Mouse (Mus musculus) lung, postnatal 0 days (tissue): ENCODE measurements around the gene Surf2. TPM values are rescaled to one million over a fixed set of nuclear protein-coding genes. Genes with fewer than 3 reads are reported as not detected.

ENCODE experiments used
- ATAC-seq: fragments of 200-750 bp; cut with Nextera tagmentation; 2 replicates; pipeline ENCODE4 v1.8.0; 2017; ENCODE audit warnings: moderate library complexity
- DNase-seq: peaks from one replicate; pipeline ENCODE4 v3.0.0-alpha.2; 2016; ENCODE audit warnings: low spot score
- H3K27ac ChIP-seq: fragments of 300-500 bp; sonication (generic); 2 replicates; pipeline ENCODE4 v1.5.1; 2014; ENCODE audit warnings: antibody characterized with exemption, mild to moderate bottlenecking, low read length, mixed read lengths
- H3K27me3 ChIP-seq: fragments of 300-500 bp; sonication (generic); replicated peaks from 2 replicates; pipeline ENCODE4 v1.6.1; 2014; ENCODE audit warnings: low read length, mixed read lengths; ENCODE audit not compliant: insufficient read depth
- H3K36me3 ChIP-seq: fragments of 300-500 bp; sonication (generic); 2 replicates; pipeline ENCODE4 v1.6.1; 2014; ENCODE audit warnings: low read length, mixed read lengths; ENCODE audit not compliant: insufficient read depth
- H3K4me1 ChIP-seq: fragments of 300-500 bp; sonication (generic); 2 replicates; pipeline ENCODE4 v1.6.1; 2014; ENCODE audit warnings: antibody characterized with exemption, low read depth, low read length, mixed read lengths; ENCODE audit not compliant: insufficient read depth
- H3K4me2 ChIP-seq: fragments of 300-500 bp; sonication (generic); replicated peaks from 2 replicates; pipeline ENCODE4 v1.6.1; 2014; ENCODE audit warnings: low read depth, mild to moderate bottlenecking, low read length, moderate library complexity, mixed read lengths
- H3K4me3 ChIP-seq: fragments of 300-500 bp; sonication (generic); 2 replicates; pipeline ENCODE4 v1.5.1; 2014; ENCODE audit warnings: low read depth, low read length
- H3K9ac ChIP-seq: fragments of 300-500 bp; sonication (generic); replicated peaks from 2 replicates; pipeline ENCODE4 v1.6.1; 2014; ENCODE audit warnings: low read depth, mild to moderate bottlenecking
- H3K9me3 ChIP-seq: fragments of 300-500 bp; sonication (generic); 2 replicates; pipeline ENCODE4 v1.6.1; 2016; ENCODE audit warnings: low read length, mixed read lengths
- CTCF ChIP-seq: IDR thresholded peaks from 2 replicates; pipeline ENCODE4 v1.5.1; 2016; ENCODE audit warnings: antibody characterized with exemption, mild to moderate bottlenecking
- EP300 ChIP-seq: IDR thresholded peaks from 2 replicates; pipeline ENCODE4 v1.6.1; 2016; ENCODE audit warnings: antibody characterized with exemption, mild to moderate bottlenecking, control low read depth
- WGBS: fragments of 180-500 bp; shearing (Covaris S2); extraction: QIAGEN DNeasy Blood & Tissue Kit; methylation state at CpG from one replicate; pipeline ENCODE4 v1.1.7; 2014; 5-methylcytosine and 5-hydroxymethylcytosine counted together
- polyA plus RNA-seq: library from polyadenylated mRNA; unstranded; fragments of >200 nt; fragmentation: Nextera tagmentation; extraction: Ambion mirVana; gene quantifications from 2 replicates; pipeline ENCODE4 v1.2.1, GENCODE M21; 2015

The Surf2 gene
- polyA plus RNA-seq, 1 experiment from 2014 or later: 23.0 TPM

GRCm38 (mm10) chr2:26935286-26935685, 19.1 kb downstream of the Surf2 start:
- no peak overlapping the region for H3K27ac ChIP-seq
- H3K9ac ChIP-seq: no peak overlapping the region
- WGBS: 88% methylated on average over 2 of the region's 2 CpGs
- peaks cover 15% of the 10 kb centered on the region; the same call in 1 of the 2 replicates for H3K4me1 ChIP-seq
- H3K27me3 ChIP-seq: no peaks in the 10 kb centered on the region
- TF ChIP-seq CTCF (no peak), EP300 (no peak)
- no peak overlapping the region for H3K4me3 ChIP-seq
- H3K4me2 ChIP-seq: no peak overlapping the region
- DNase-seq (no peak), ATAC-seq (no peak)
- H3K9me3 ChIP-seq: no peaks in the 10 kb centered on the region
- no peaks in the 10 kb centered on the region for H3K36me3 ChIP-seq

DNA sequence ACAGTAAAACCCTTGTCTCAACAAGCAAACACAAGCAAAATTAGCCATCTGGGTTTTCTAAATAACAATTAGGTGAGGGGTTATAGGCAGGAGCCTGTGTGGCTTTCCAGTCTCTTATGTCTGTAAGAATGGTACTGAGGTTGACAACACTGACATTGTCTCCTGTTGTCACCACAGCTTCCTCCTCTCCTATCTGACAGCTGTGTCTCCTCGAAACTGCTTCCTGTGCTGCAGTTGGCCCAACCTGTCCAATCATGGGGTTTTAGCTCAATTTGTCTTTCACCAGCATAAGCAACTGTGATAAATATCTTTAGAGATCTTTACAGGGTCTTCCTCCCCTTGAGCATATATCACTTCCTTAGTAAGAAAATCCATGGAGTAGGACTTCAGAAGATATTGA, 20.3 kb downstream of the Surf2 start:
- Histone ChIP-seq H3K4me2 (no peak overlapping the region), H3K27ac (no peak overlapping the region), H3K4me1 (peaks cover 10% of the 10 kb centered on the region; the same call in 1 of the 2 replicates), H3K9me3 (no peaks in the 10 kb centered on the region), H3K9ac (no peak overlapping the region), H3K27me3 (no peaks in the 10 kb centered on the region), H3K4me3 (no peak overlapping the region), H3K36me3 (no peaks in the 10 kb centered on the region)
- DNase-seq: no peak
- TF ChIP-seq CTCF: no peak
- TF ChIP-seq EP300: no peak
- ATAC-seq: no peak
- WGBS: 40% methylated on average over 1 of the region's 1 CpGs

DNA sequence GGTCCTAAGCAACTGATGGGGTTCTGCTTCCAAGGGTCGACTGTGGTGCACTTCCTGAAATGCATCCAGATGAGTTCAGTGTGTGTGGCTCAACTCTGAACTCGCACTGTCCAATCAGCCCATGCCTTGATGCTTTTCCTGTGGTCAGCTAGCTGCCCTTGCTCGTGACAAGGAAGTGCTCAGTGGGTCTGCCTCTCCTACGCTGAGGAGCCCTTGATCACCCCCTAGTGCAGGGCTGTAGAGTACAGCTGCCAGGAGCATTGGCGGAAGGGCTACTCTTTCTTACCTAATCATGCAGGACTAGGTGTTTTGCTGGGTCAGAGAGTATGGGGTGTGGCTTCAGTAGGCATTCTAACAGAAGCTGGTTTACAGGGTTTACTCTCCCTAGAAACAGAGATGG, 25.4 kb downstream of the Surf2 start:
- Histone ChIP-seq H3K27ac (no peak overlapping the region), H3K9ac (no peak overlapping the region), H3K4me2 (no peak overlapping the region), H3K36me3 (no peaks in the 10 kb centered on the region), H3K4me1 (no peaks in the 10 kb centered on the region), H3K9me3 (no peaks in the 10 kb centered on the region), H3K27me3 (no peaks in the 10 kb centered on the region), H3K4me3 (no peak overlapping the region)
- 30% methylated on average over 5 of the region's 5 CpGs for WGBS
- TF ChIP-seq CTCF: peak; percentile 62
- TF ChIP-seq EP300: no peak
- peak; percentile 85 for DNase-seq
- ATAC-seq: peak; percentile 92

DNA sequence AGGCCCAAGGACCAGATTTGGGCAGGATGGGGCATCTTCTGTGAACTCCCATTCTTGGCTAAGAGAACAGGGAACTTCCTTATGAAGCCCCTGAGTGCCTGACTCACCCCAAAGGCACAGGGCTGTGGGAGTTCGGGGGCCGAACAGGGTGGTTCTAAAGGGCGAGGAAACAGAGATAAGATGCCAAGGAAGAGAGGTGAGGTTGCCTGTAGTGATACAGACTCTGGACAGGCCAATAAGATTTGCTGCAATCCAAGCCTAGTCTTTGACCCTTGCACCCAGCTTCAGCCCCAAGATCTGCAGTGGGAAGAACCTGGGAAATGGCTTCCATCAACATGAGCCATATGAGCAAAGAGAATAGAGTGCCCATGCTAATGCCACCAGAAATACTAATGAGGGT, 27.1 kb downstream of the Surf2 start:
- no peaks in the 10 kb centered on the region for H3K9me3 ChIP-seq
- no peak for TF ChIP-seq CTCF
- TF ChIP-seq EP300: no peak
- no peaks in the 10 kb centered on the region for H3K27me3 ChIP-seq
- no peak for ATAC-seq
- WGBS: 73% methylated on average over 3 of the region's 3 CpGs
- H3K4me3 ChIP-seq: no peak overlapping the region
- H3K4me2 ChIP-seq: no peak overlapping the region
- no peak for DNase-seq
- no peak overlapping the region for H3K9ac ChIP-seq
- H3K27ac ChIP-seq: no peak overlapping the region
- H3K36me3 ChIP-seq: no peaks in the 10 kb centered on the region
- no peaks in the 10 kb centered on the region for H3K4me1 ChIP-seq

DNA sequence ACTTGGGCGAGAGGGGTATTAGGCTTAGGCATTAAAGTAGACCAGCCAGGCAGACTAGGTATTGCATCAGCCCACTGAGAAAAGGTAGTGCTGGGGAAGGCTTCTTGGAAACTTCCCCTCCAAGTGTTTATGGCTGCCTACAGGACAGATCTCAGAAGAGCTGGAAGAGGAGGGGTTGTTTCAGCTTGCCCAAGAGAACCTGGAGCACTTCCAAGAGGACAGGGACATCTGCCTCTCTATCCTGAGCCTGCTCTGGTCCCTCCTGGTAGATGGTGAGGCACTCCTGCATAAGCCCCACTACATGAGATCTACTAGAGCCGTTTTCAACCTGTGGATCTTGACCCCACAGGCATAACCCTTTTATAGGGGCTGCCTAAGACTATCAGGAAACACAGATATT, 34.2 kb downstream of the Surf2 start:
- ATAC-seq (no peak), DNase-seq (no peak)
- H3K9ac ChIP-seq: no peak overlapping the region
- 82% methylated on average over 2 of the region's 2 CpGs for WGBS
- H3K9me3 ChIP-seq: no peaks in the 10 kb centered on the region
- H3K27me3 ChIP-seq: no peaks in the 10 kb centered on the region
- TF ChIP-seq EP300 (no peak), CTCF (no peak)
- no peak overlapping the region for H3K4me2 ChIP-seq
- H3K27ac ChIP-seq: no peak overlapping the region
- H3K36me3 ChIP-seq: peaks cover 11% of the 10 kb centered on the region
- no peak overlapping the region for H3K4me3 ChIP-seq
- no peaks in the 10 kb centered on the region for H3K4me1 ChIP-seq

DNA sequence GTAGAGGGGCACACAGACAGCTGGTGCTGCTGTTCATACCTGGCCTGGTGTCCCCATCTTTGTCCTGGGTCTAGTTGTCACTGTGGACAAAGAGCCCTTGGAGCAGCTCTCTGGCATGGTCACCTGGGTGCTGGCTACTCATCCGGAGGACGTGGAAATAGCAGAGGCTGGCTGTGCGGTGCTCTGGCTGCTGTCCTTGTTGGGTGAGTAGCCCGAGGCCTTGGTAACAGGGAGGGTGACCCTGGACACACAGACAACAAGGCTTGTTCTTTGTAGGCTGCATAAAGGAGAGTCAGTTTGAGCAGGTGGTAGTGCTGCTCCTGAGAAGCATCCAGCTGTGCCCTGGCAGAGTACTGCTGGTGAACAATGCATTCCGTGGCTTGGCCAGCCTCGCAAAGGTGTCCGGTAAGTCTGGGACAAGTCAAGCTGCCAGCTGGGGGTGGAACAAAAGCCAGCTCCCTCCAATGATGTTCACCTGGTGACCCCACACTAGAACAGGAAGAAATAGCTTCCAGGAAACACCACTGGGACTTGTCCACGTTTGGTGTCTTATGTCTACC, 35.3 kb downstream of the Surf2 start:
- WGBS: 92% methylated on average over 8 of the region's 8 CpGs
- Histone ChIP-seq H3K4me1 (no peaks in the 10 kb centered on the region), H3K4me3 (no peak overlapping the region), H3K9ac (no peak overlapping the region), H3K36me3 (peaks cover 17% of the 10 kb centered on the region), H3K4me2 (no peak overlapping the region), H3K27me3 (no peaks in the 10 kb centered on the region), H3K9me3 (no peaks in the 10 kb centered on the region), H3K27ac (no peak overlapping the region)
- ATAC-seq (no peak), DNase-seq (no peak)
- no peak for TF ChIP-seq EP300
- TF ChIP-seq CTCF: no peak

DNA sequence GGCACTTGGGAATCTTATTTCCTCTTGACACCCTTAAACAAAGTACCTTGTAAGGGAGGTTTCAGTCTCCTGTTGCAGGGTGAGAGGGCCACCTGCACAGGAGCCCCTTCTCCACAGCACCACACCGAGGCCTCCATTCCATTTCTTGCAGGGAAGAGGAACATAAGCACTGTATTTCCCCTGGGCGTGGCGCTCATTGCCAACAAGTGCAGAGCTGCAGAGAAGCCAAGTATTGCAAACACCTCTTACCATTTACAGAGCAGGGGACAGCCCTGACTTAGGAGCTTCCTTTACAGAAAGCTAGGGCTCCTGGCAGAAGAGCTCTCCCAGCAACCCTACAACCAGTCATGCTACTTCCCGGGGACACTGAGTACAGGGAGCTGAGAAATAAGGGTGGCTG, 36.0 kb downstream of the Surf2 start:
- Histone ChIP-seq H3K27me3 (no peaks in the 10 kb centered on the region), H3K9ac (no peak overlapping the region), H3K4me1 (no peaks in the 10 kb centered on the region), H3K36me3 (peaks cover 23% of the 10 kb centered on the region), H3K4me3 (no peak overlapping the region), H3K4me2 (no peak overlapping the region), H3K9me3 (no peaks in the 10 kb centered on the region), H3K27ac (no peak overlapping the region)
- DNase-seq (no peak), ATAC-seq (no peak)
- TF ChIP-seq CTCF: no peak
- no peak for TF ChIP-seq EP300
- WGBS: 85% methylated on average over 4 of the region's 4 CpGs
